ENCODE assay signal across 15 mouse cellular contexts in genomic region chr5:136895529-136895963, GRCm38 (mm10). TPM values are rescaled to one million over a fixed set of nuclear protein-coding genes. Genes with fewer than 3 reads are reported as not detected.
DNase-seq lines count a peak whose midpoint lies in the region; ATAC-seq and TF ChIP-seq lines count a peak whose summit lies in the region.
"Had no signal": no experiment of that assay in that cellular context is flagged by ENCODE, and none has a peak within 500 bp of the region (broad histone marks: within the 10 kb centered on the region; RNA-seq: fewer than 3 reads in every experiment).

No protein-coding gene starts in this region.

- no peak overlapping the region for H3K9ac ChIP-seq in hindbrain, postnatal 0 days (replicated peaks; ENCODE audit: low read length)
- H3K9ac ChIP-seq in hindbrain, embryonic 11.5 days (ENCODE audit: low read depth, low read length), result no peak overlapping the region
- H3K9ac ChIP-seq in midbrain, embryonic 11.5 days (ENCODE audit: low read length), result no peak overlapping the region
- H3K9ac ChIP-seq in embryonic facial prominence, embryonic 15.5 days, result no peak overlapping the region
- no peak overlapping the region for H3K9ac ChIP-seq in stomach, postnatal 0 days (ENCODE audit: low read length)
- H3K9ac ChIP-seq in forebrain, embryonic 16.5 days (replicated peaks; ENCODE audit: low read depth, low read length), result no peak overlapping the region
- H3K9ac ChIP-seq: liver, embryonic 13.5 days had no signal

- H3K4me3 ChIP-seq in hindbrain, postnatal 0 days (ENCODE audit: low read length), result no peak overlapping the region
- H3K4me3 ChIP-seq in hindbrain, embryonic 11.5 days (ENCODE audit: low read depth, low read length), result no peak overlapping the region
- H3K4me3 ChIP-seq in midbrain, embryonic 11.5 days (ENCODE audit: low read depth, low read length), result no peak overlapping the region
- no peak overlapping the region for H3K4me3 ChIP-seq in midbrain, embryonic 10.5 days
- no peak overlapping the region for H3K4me3 ChIP-seq in embryonic facial prominence, embryonic 15.5 days (replicated peaks)
- no peak overlapping the region for H3K4me3 ChIP-seq in stomach, postnatal 0 days (ENCODE audit: low read depth, low read length)
- H3K4me3 ChIP-seq in forebrain, embryonic 16.5 days (replicated peaks; ENCODE audit: low read length), result no peak overlapping the region
- H3K4me3 ChIP-seq: liver, embryonic 13.5 days; megakaryocyte, embryonic 14.5 days had no signal

- H3K27me3 ChIP-seq in hindbrain, postnatal 0 days (ENCODE audit: insufficient read depth, low read length), result no peaks in the 10 kb centered on the region
- no peaks in the 10 kb centered on the region for H3K27me3 ChIP-seq in hindbrain, embryonic 11.5 days (ENCODE audit: control insufficient read depth, insufficient read depth, low read length)
- H3K27me3 ChIP-seq in midbrain, embryonic 11.5 days (ENCODE audit: control insufficient read depth, insufficient read depth, low read length), result no peaks in the 10 kb centered on the region
- H3K27me3 ChIP-seq in midbrain, embryonic 10.5 days (ENCODE audit: low read depth, poor library complexity, severe bottlenecking), result no peaks in the 10 kb centered on the region
- no peaks in the 10 kb centered on the region for H3K27me3 ChIP-seq in embryonic facial prominence, embryonic 15.5 days
- no peaks in the 10 kb centered on the region for H3K27me3 ChIP-seq in stomach, postnatal 0 days (ENCODE audit: control insufficient read depth, insufficient read depth, low read length)
- H3K27me3 ChIP-seq in forebrain, embryonic 16.5 days (replicated peaks; ENCODE audit: control insufficient read depth, insufficient read depth, low read length), result no peaks in the 10 kb centered on the region
- H3K27me3 ChIP-seq: liver, embryonic 13.5 days had no signal

- no peaks in the 10 kb centered on the region for H3K36me3 ChIP-seq in hindbrain, postnatal 0 days (ENCODE audit: insufficient read depth, low read length)
- H3K36me3 ChIP-seq in hindbrain, embryonic 11.5 days (ENCODE audit: control insufficient read depth, insufficient read depth, low read length), result no peaks in the 10 kb centered on the region
- H3K36me3 ChIP-seq in midbrain, embryonic 11.5 days (ENCODE audit: control insufficient read depth, insufficient read depth, low read length), result no peaks in the 10 kb centered on the region
- H3K36me3 ChIP-seq in midbrain, embryonic 10.5 days, result no peaks in the 10 kb centered on the region
- no peaks in the 10 kb centered on the region for H3K36me3 ChIP-seq in embryonic facial prominence, embryonic 15.5 days
- H3K36me3 ChIP-seq in stomach, postnatal 0 days (ENCODE audit: control insufficient read depth, insufficient read depth, low read length), result no peaks in the 10 kb centered on the region
- no peaks in the 10 kb centered on the region for H3K36me3 ChIP-seq in forebrain, embryonic 16.5 days (ENCODE audit: control insufficient read depth, insufficient read depth)
- H3K36me3 ChIP-seq: liver, embryonic 13.5 days had no signal

- no peak for TF ChIP-seq EP300 in stomach, postnatal 0 days (optimal IDR thresholded peaks at IDR 0.05)

- no peak overlapping the region for H3K27ac ChIP-seq in hindbrain, postnatal 0 days
- no peak overlapping the region for H3K27ac ChIP-seq in hindbrain, embryonic 11.5 days (ENCODE audit: low read depth, low read length)
- no peak overlapping the region for H3K27ac ChIP-seq in midbrain, embryonic 11.5 days (ENCODE audit: low read depth, low read length)
- no peak overlapping the region for H3K27ac ChIP-seq in midbrain, embryonic 10.5 days (replicated peaks)
- peak overlapping the region; percentile 83 for H3K27ac ChIP-seq in embryonic facial prominence, embryonic 15.5 days (replicated peaks)
- H3K27ac ChIP-seq in stomach, postnatal 0 days (replicated peaks), result no peak overlapping the region
- no peak overlapping the region for H3K27ac ChIP-seq in forebrain, embryonic 16.5 days (ENCODE audit: low read length)
- H3K27ac ChIP-seq: liver, embryonic 13.5 days had no signal

- ATAC-seq in hindbrain, postnatal 0 days, result no peak
- no peak for ATAC-seq in hindbrain, embryonic 11.5 days (ENCODE audit: low FRiP score)
- ATAC-seq in midbrain, embryonic 11.5 days (ENCODE audit: low FRiP score), result no peak
- peak; percentile 74 for ATAC-seq in embryonic facial prominence, embryonic 15.5 days (ENCODE audit: insufficient number of reproducible peaks, low FRiP score, low TSS enrichment, low read depth)
- ATAC-seq in stomach, postnatal 0 days (ENCODE audit: low FRiP score, low TSS enrichment), result no peak
- no peak for ATAC-seq in forebrain, embryonic 16.5 days

- H3K4me1 ChIP-seq in hindbrain, postnatal 0 days (ENCODE audit: insufficient read depth, low read length), result no peaks in the 10 kb centered on the region
- H3K4me1 ChIP-seq in hindbrain, embryonic 11.5 days (replicated peaks; ENCODE audit: control insufficient read depth, insufficient read depth, low read length), result no peaks in the 10 kb centered on the region
- no peaks in the 10 kb centered on the region for H3K4me1 ChIP-seq in midbrain, embryonic 11.5 days (ENCODE audit: control insufficient read depth, insufficient read depth, low read length)
- 0 out of 2 replicates have a peak, but pooled peaks cover 6% of the 10 kb centered on the region for H3K4me1 ChIP-seq in midbrain, embryonic 10.5 days
- 0 out of 2 replicates have a peak, but pooled peaks cover 11% of the 10 kb centered on the region for H3K4me1 ChIP-seq in embryonic facial prominence, embryonic 15.5 days
- H3K4me1 ChIP-seq in stomach, postnatal 0 days (replicated peaks; ENCODE audit: control insufficient read depth, insufficient read depth), result no peaks in the 10 kb centered on the region
- no peaks in the 10 kb centered on the region for H3K4me1 ChIP-seq in forebrain, embryonic 16.5 days (replicated peaks; ENCODE audit: control insufficient read depth, insufficient read depth, low read length)
- H3K4me1 ChIP-seq: liver, embryonic 13.5 days; megakaryocyte, embryonic 14.5 days had no signal

- no peak overlapping the region for H3K4me2 ChIP-seq in hindbrain, postnatal 0 days (ENCODE audit: low read depth, low read length)
- no peak overlapping the region for H3K4me2 ChIP-seq in hindbrain, embryonic 11.5 days (replicated peaks; ENCODE audit: low read depth, low read length)
- no peak overlapping the region for H3K4me2 ChIP-seq in midbrain, embryonic 11.5 days
- peak overlapping the region; percentile 41 for H3K4me2 ChIP-seq in embryonic facial prominence, embryonic 15.5 days (replicated peaks)
- no peak overlapping the region for H3K4me2 ChIP-seq in stomach, postnatal 0 days (replicated peaks; ENCODE audit: low read depth)
- no peak overlapping the region for H3K4me2 ChIP-seq in forebrain, embryonic 16.5 days (ENCODE audit: low read length)
- H3K4me2 ChIP-seq: liver, embryonic 13.5 days had no signal

- peak; percentile 17 for DNase-seq in hindbrain, postnatal 0 days (ENCODE audit: low spot score)
- no peak for DNase-seq in hindbrain, embryonic 11.5 days (ENCODE audit: low spot score)
- DNase-seq in midbrain, embryonic 11.5 days (ENCODE audit: low spot score, missing footprints), result peak; percentile 69
- DNase-seq in midbrain, embryonic 10.5 days (ENCODE audit: low spot score), result no peak
- DNase-seq in stomach, postnatal 0 days (ENCODE audit: low spot score), result no peak
- DNase-seq in frontal cortex, postnatal 36 days (ENCODE audit: low spot score in 2 of 2), result no peak
- DNase-seq: B cell, adult 2 months; cerebellum, adult 11-12 months; heart, postnatal 36 days; kidney, adult 18-20 months; liver, embryonic 13.5 days; thymus, postnatal 4 days had no signal

- H3K9me3 ChIP-seq in hindbrain, postnatal 0 days (ENCODE audit: low read length), result no peaks in the 10 kb centered on the region
- no peaks in the 10 kb centered on the region for H3K9me3 ChIP-seq in hindbrain, embryonic 11.5 days (ENCODE audit: control insufficient read depth, low read length)
- H3K9me3 ChIP-seq in midbrain, embryonic 11.5 days (ENCODE audit: control insufficient read depth, low read length), result no peaks in the 10 kb centered on the region
- H3K9me3 ChIP-seq in midbrain, embryonic 10.5 days (replicated peaks), result no peaks in the 10 kb centered on the region; the same call in 1 of the 2 replicates
- H3K9me3 ChIP-seq in embryonic facial prominence, embryonic 15.5 days (replicated peaks), result no peaks in the 10 kb centered on the region
- no peaks in the 10 kb centered on the region for H3K9me3 ChIP-seq in stomach, postnatal 0 days (ENCODE audit: control insufficient read depth, low read length)
- H3K9me3 ChIP-seq in forebrain, embryonic 16.5 days (ENCODE audit: control insufficient read depth, low read length), result no peaks in the 10 kb centered on the region
- H3K9me3 ChIP-seq: liver, embryonic 13.5 days; megakaryocyte, embryonic 14.5 days had no signal

- peak; percentile 39 for TF ChIP-seq CTCF in hindbrain, postnatal 0 days (IDR thresholded peaks at IDR 0.05; ENCODE audit: low read depth)
- TF ChIP-seq CTCF in stomach, postnatal 0 days (IDR thresholded peaks at IDR 0.05; ENCODE audit: low read depth), result peak; percentile 49

- 53% methylated on average over 10 of the region's 10 CpGs for WGBS in hindbrain, postnatal 0 days
- WGBS in hindbrain, embryonic 11.5 days, result 65% methylated on average over 10 of the region's 10 CpGs
- 74% methylated on average over 10 of the region's 10 CpGs for WGBS in midbrain, embryonic 11.5 days
- 66% methylated on average over 10 of the region's 10 CpGs for WGBS in midbrain, embryonic 10.5 days
- WGBS in embryonic facial prominence, embryonic 15.5 days, result 33% methylated on average over 10 of the region's 10 CpGs
- 50% methylated on average over 10 of the region's 10 CpGs for WGBS in stomach, postnatal 0 days
- WGBS in forebrain, embryonic 16.5 days, result 60% methylated on average over 10 of the region's 10 CpGs

RNA-seq across cellular contexts. Expression of gene Ift22, which starts 12.4 kb away (rescaled TPM):
- 18.4 and 20.1 TPM in 2 replicates for total RNA-seq in hindbrain, postnatal 0 days (2014; rRNA removed)
- 119 and 123 TPM in 2 replicates for polyA plus RNA-seq in hindbrain, postnatal 0 days (2015; fragmentation: Nextera tagmentation; extraction: Ambion mirVana)
- polyA plus RNA-seq in hindbrain, embryonic 11.5 days (2014; fragmentation: Nextera tagmentation; extraction: Ambion mirVana), result 119 TPM in 2 replicates
- 111 and 114 TPM in 2 replicates for polyA plus RNA-seq in midbrain, embryonic 11.5 days (2014; fragmentation: Nextera tagmentation; extraction: Ambion mirVana)
- polyA plus RNA-seq in midbrain, embryonic 10.5 days (2016; fragmentation: Nextera tagmentation; extraction: Ambion mirVana), result 104 and 114 TPM in 2 replicates
- polyA plus RNA-seq in embryonic facial prominence, embryonic 15.5 days (2015; fragmentation: Nextera tagmentation; extraction: Ambion mirVana), result 76.5 and 104 TPM in 2 replicates
- polyA plus RNA-seq in stomach, postnatal 0 days (2015; fragmentation: Nextera tagmentation; extraction: Ambion mirVana), result 26.1 and 28.4 TPM in 2 replicates
- polyA plus RNA-seq in forebrain, embryonic 16.5 days (2015; fragmentation: Nextera tagmentation; extraction: Ambion mirVana), result 112 and 114 TPM in 2 replicates

RNA-seq across cellular contexts. Expression of gene Col26a1, which starts 12.5 kb away (rescaled TPM):
- total RNA-seq in hindbrain, postnatal 0 days (2014; rRNA removed), result 56.6 and 66.6 TPM in 2 replicates
- polyA plus RNA-seq in hindbrain, postnatal 0 days (2015; fragmentation: Nextera tagmentation; extraction: Ambion mirVana), result 34.7 and 35.6 TPM in 2 replicates
- polyA plus RNA-seq in hindbrain, embryonic 11.5 days (2014; fragmentation: Nextera tagmentation; extraction: Ambion mirVana), result 30.9 and 35.9 TPM in 2 replicates
- 18.8 and 21.9 TPM in 2 replicates for polyA plus RNA-seq in midbrain, embryonic 11.5 days (2014; fragmentation: Nextera tagmentation; extraction: Ambion mirVana)
- 38.0 and 44.3 TPM in 2 replicates for polyA plus RNA-seq in midbrain, embryonic 10.5 days (2016; fragmentation: Nextera tagmentation; extraction: Ambion mirVana)
- 247 and 258 TPM in 2 replicates for polyA plus RNA-seq in embryonic facial prominence, embryonic 15.5 days (2015; fragmentation: Nextera tagmentation; extraction: Ambion mirVana)
- polyA plus RNA-seq in stomach, postnatal 0 days (2015; fragmentation: Nextera tagmentation; extraction: Ambion mirVana), result 2.9 and 3.5 TPM in 2 replicates
- polyA plus RNA-seq in forebrain, embryonic 16.5 days (2015; fragmentation: Nextera tagmentation; extraction: Ambion mirVana), result 13.9 and 16.7 TPM in 2 replicates

RNA-seq across cellular contexts. Expression of gene Fis1, which starts 57.5 kb away (rescaled TPM):
- 174 and 195 TPM in 2 replicates for total RNA-seq in hindbrain, postnatal 0 days (2014; rRNA removed)
- polyA plus RNA-seq in hindbrain, postnatal 0 days (2015; fragmentation: Nextera tagmentation; extraction: Ambion mirVana), result 403 and 416 TPM in 2 replicates
- polyA plus RNA-seq in hindbrain, embryonic 11.5 days (2014; fragmentation: Nextera tagmentation; extraction: Ambion mirVana), result 340 and 348 TPM in 2 replicates
- 320 and 332 TPM in 2 replicates for polyA plus RNA-seq in midbrain, embryonic 11.5 days (2014; fragmentation: Nextera tagmentation; extraction: Ambion mirVana)
- 271 and 306 TPM in 2 replicates for polyA plus RNA-seq in midbrain, embryonic 10.5 days (2016; fragmentation: Nextera tagmentation; extraction: Ambion mirVana)
- polyA plus RNA-seq in embryonic facial prominence, embryonic 15.5 days (2015; fragmentation: Nextera tagmentation; extraction: Ambion mirVana), result 246 and 256 TPM in 2 replicates
- polyA plus RNA-seq in stomach, postnatal 0 days (2015; fragmentation: Nextera tagmentation; extraction: Ambion mirVana), result 255 and 270 TPM in 2 replicates
- 292 and 326 TPM in 2 replicates for polyA plus RNA-seq in forebrain, embryonic 16.5 days (2015; fragmentation: Nextera tagmentation; extraction: Ambion mirVana)

Comparison
In these comparisons a context has a peak if more than half of its experiments do, and no peak if none do; other contexts are left out.
1. DNase-seq: peak in hindbrain, postnatal 0 days (single experiment) and midbrain, embryonic 11.5 days (single experiment); none in hindbrain, embryonic 11.5 days (single experiment), midbrain, embryonic 10.5 days (single experiment), stomach, postnatal 0 days (single experiment) and frontal cortex, postnatal 36 days (0 of 2).